Mouse (Mus musculus) layer of hippocampus, adult 11-12 months (tissue): Measurements from ENCODE around the gene Slc16a9.

Experiments
- DNase-seq: peaks from one replicate; pipeline ENCODE4 v3.0.0; 2022; ENCODE audit warnings: low spot score

Slc16a9 gene

GRCm38 (mm10) chr10:70303203-70303602, 58.3 kb downstream of the Slc16a9 start:
- DNase-seq = no peak

DNA sequence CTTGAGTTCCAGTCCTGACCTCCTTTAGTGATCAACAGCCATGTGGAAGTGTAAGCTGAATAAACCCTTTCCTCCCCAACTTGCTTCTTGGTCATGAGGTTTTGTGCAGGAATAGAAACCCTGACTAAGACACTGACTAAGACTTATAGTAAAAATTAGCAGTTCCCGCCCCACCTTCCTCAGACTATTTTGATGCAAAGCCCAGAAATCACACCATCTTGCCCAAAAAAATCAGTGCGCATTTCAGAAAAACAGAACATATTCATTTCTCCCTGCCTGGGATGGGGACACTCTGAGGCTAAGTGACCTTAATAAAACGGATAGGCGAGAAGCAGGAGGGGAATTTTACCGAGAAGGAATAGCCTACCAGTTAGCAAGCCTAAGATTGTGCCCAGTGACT, 60.8 kb downstream of the Slc16a9 start:
- DNase-seq = no peak

GRCm38 (mm10) chr10:70309416-70309815, 64.5 kb downstream of the Slc16a9 start:
- no peak for DNase-seq

DNA sequence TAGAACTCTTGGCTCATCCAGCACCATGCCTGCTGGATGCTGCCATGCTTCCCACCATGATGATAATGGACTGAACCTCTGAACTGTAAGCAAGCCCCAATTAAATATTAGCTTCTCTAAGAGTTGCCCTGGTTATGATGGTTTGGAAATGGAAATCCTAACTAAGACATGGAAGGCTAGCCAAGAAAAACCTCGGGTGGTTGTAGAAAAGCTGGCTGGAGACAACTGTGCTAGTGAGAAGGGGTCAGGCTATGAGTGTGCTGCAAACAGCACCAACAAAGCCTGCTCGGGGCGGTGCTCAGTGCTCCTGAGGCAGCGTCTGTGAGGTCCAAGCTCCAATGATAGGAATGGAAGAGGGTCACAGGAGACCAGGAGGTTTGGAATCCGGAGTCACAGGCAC, 65.7 kb downstream of the Slc16a9 start:
- DNase-seq = no peak

GRCm38 (mm10) chr10:70315895-70316294, 71.0 kb downstream of the Slc16a9 start:
- DNase-seq = no peak

- DNase-seq = no peak
Measured at GRCm38 (mm10) chr10:70316856-70317255, 72.0 kb downstream of the Slc16a9 start.

DNA sequence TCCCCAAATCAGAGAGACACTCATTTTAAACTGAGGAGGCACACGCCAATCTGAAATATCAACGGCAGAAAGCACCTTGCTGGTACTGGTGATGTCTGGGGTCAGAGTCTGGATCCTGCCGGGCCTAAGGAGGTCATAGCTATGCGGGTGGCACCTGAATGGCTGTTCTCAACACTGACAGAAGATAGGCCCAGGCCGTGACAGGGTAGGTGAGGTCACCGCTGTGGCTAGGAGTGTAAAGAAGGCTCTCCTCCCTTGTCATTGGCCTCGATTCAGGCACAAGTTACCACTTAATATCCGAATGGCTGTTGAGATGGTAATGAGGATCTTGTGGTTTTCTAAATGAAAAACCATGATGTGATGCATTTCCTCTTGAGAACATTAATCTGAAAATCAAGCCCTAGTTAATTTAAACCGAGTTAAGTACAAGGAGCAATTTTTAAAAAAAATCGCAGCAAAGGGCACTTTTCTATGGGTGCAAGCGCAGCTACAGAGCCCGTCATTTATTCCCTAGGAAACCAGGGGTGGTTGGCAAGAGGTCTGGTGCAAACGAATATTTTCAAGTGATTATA, 72.6 kb downstream of the Slc16a9 start:
- DNase-seq = no peak

DNA sequence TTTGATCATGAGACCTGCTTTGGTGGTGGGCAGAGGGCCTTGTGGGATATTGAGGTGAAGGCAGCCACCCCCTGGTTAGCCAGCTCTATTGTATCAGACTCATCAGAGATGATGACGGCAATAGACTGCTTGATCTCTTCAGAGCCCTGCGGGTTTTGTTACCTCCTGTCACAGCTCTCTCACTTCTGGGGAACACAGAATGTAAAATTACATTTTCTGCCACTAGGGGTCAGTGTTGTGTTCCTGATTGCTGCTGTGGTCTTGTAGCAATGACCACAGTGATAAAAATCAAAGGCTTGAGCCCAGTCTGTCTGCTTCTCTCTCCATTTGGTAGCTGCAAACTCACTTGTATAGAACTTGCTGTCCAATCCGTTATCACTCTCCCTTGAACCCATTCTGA, 73.7 kb downstream of the Slc16a9 start:
- DNase-seq = peak; percentile 84

DNA sequence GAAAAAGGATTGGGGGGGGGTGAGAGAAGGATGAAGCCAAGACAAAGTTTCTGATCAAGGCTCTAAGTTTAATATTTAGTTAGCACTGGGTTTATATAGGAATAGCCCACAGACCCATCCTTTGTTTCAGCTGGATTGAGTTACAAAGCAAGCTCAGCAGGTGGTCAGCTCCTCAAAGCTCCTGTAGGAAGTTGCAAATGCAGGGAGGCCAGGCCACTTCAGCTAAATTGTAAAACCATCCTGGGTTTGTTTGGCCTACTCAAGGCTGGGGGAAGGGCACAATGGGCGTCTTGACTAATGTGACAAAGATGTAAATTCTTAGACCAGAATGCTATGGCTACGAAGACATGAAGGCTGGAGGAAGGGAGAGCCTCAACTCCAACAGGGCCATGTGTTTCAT, 80.6 kb downstream of the Slc16a9 start:
- no peak for DNase-seq

DNA sequence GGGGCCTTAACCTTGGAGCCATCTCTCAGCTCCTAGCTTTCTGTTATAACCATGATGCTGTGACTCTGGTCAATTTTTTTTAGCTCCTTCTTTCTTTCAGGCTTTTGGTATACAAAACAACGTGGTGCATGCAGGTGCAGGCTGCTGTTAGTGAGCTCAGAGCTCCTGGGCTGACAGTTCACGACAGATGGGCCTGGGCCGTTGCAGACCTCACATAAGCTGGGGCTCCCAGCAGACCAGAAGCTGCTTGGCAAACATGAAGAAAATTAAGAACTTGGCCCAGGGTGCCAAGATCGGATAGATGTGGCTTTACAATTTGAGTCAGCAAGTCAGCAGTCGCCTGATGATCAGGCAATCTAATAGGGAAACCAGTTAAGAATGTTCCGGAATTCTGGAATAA, 82.4 kb downstream of the Slc16a9 start:
- DNase-seq = no peak

GRCm38 (mm10) chr10:70328139-70328538, 83.2 kb downstream of the Slc16a9 start:
- no peak for DNase-seq
